Mouse (Mus musculus): Measurements from ENCODE around the gene Zfp219.

GRCm38 (mm10) chr14:52019590-52020340 is 768 bp downstream of the Zfp219 start:
- TF ChIP-seq CTCF (IDR thresholded peaks at IDR 0.05; ENCODE audit: borderline replicate concordance, extremely low read depth, insufficient read depth, insufficient read length), result peak; percentile 64
- TF ChIP-seq POLR2A (IDR thresholded peaks at IDR 0.05; ENCODE audit: borderline replicate concordance, extremely low read depth, insufficient read depth, insufficient read length, poor library complexity, severe bottlenecking), result peak; percentile 73; the same call in 1 of the 2 replicates

All from brain, embryonic 14.5 days (tissue).